Mouse (Mus musculus) central nervous system, embryonic 14 days (tissue): ENCODE results near the gene Cntnap5c. TPM values are rescaled to one million over a fixed set of nuclear protein-coding genes. Genes with fewer than 3 reads are reported as not detected.

ENCODE experiments used
- polyA plus RNA-seq: library from polyadenylated mRNA; depleted of rRNA; stranded (reverse); fragments of >200 nt; gene quantifications from 2 replicates; pipeline ENCODE4 v1.2.3, GENCODE M21; 2012; rRNA removed

The Cntnap5c gene
- 1.4 and 1.5 TPM in 2 replicates for polyA plus RNA-seq

GRCm38 (mm10) chr17:57768622-57769610 lies at the start of gene Cntnap5c:
TSS of gene Cntnap5c (plus strand) at chr17:57769570.

GRCm38 (mm10) chr17:57742119-57742518 lies 27.3 kb upstream of the Cntnap5c start, which contains the start of gene Gm21834:
TSS of gene Gm21834 (minus strand) at chr17:57742219.

Other genes starting within 250 kb of the Cntnap5c start
- not detected in 2 replicates for gene Vmn2r120, start 224.1 kb upstream of the Cntnap5c start, polyA plus RNA-seq
- gene Gm21834, start 27.4 kb upstream of the Cntnap5c start, polyA plus RNA-seq: not detected in 2 replicates